In genomic region chr5:113607941-113608431, GRCm38 (mm10) we compare ENCODE assay signal across 8 mouse cellular contexts. TPM values are rescaled to one million over a fixed set of nuclear protein-coding genes. Genes with fewer than 3 reads are reported as not detected.
DNase-seq lines count a peak whose midpoint lies in the region; ATAC-seq and TF ChIP-seq lines count a peak whose summit lies in the region.

No protein-coding gene starts in this region.

- WGBS in midbrain, postnatal 0 days = 34% methylated on average over 13 of the region's 13 CpGs
- 31% methylated on average over 13 of the region's 13 CpGs for WGBS in midbrain, embryonic 14.5 days
- WGBS in hindbrain, embryonic 16.5 days = 27% methylated on average over 13 of the region's 13 CpGs
- WGBS in neural tube, embryonic 14.5 days = 13% methylated on average over 13 of the region's 13 CpGs

- no peak overlapping the region for H3K4me2 ChIP-seq in midbrain, postnatal 0 days (ENCODE audit: low read depth, low read length, poor library complexity, severe bottlenecking)
- H3K4me2 ChIP-seq in midbrain, embryonic 14.5 days (ENCODE audit: low read length) = no peak overlapping the region
- H3K4me2 ChIP-seq in hindbrain, embryonic 16.5 days (ENCODE audit: low read length) = no peak overlapping the region
- H3K4me2 ChIP-seq in neural tube, embryonic 14.5 days (ENCODE audit: low read depth, low read length) = no peak overlapping the region

- no peaks in the 10 kb centered on the region for H3K4me1 ChIP-seq in midbrain, postnatal 0 days (ENCODE audit: insufficient read depth, low read length)
- 0 out of 2 replicates have a peak, but pooled peaks cover 6% of the 10 kb centered on the region for H3K4me1 ChIP-seq in midbrain, embryonic 14.5 days (ENCODE audit: control insufficient read depth, insufficient read depth, low read length)
- peaks cover 10% of the 10 kb centered on the region for H3K4me1 ChIP-seq in hindbrain, embryonic 16.5 days (ENCODE audit: control insufficient read depth, insufficient read depth, low read depth, low read length)
- 0 out of 2 replicates have a peak, but pooled peaks cover 9% of the 10 kb centered on the region for H3K4me1 ChIP-seq in neural tube, embryonic 14.5 days (ENCODE audit: control insufficient read depth, insufficient read depth, low read length)

- H3K36me3 ChIP-seq in midbrain, postnatal 0 days (ENCODE audit: insufficient read depth, low read length) = no peaks in the 10 kb centered on the region
- no peaks in the 10 kb centered on the region for H3K36me3 ChIP-seq in midbrain, embryonic 14.5 days (ENCODE audit: control insufficient read depth, insufficient read depth, low read length)
- no peaks in the 10 kb centered on the region for H3K36me3 ChIP-seq in hindbrain, embryonic 16.5 days (ENCODE audit: control insufficient read depth, insufficient read depth, low read length)
- no peaks in the 10 kb centered on the region for H3K36me3 ChIP-seq in neural tube, embryonic 14.5 days (ENCODE audit: control insufficient read depth, insufficient read depth, low read length)

- DNase-seq in adrenal gland, postnatal 14 days = peak; percentile 27
- DNase-seq in adrenal gland, postnatal 36 days = no peak
- DNase-seq in midbrain, postnatal 0 days (ENCODE audit: low spot score) = no peak
- no peak for DNase-seq in midbrain, embryonic 14.5 days
- no peak for DNase-seq in right cerebral cortex, postnatal 10 days (ENCODE audit: low spot score in 2 of 2)
- DNase-seq in cerebellum, adult 18-20 months = no peak

- H3K27ac ChIP-seq in midbrain, postnatal 0 days (ENCODE audit: low read depth, low read length) = 0 out of 2 replicates have a peak overlapping the region, but pooled peaks have one; percentile 21
- no peak overlapping the region for H3K27ac ChIP-seq in midbrain, embryonic 14.5 days (replicated peaks; ENCODE audit: low read depth, low read length)
- peak overlapping the region; percentile 37; the same call in 1 of the 2 replicates for H3K27ac ChIP-seq in hindbrain, embryonic 16.5 days (ENCODE audit: low read depth, low read length)
- peak overlapping the region; percentile 52; the same call in 1 of the 2 replicates for H3K27ac ChIP-seq in neural tube, embryonic 14.5 days (ENCODE audit: low read depth, low read length)

- H3K9ac ChIP-seq in midbrain, postnatal 0 days (replicated peaks; ENCODE audit: low read length, poor library complexity, severe bottlenecking) = no peak overlapping the region
- no peak overlapping the region for H3K9ac ChIP-seq in midbrain, embryonic 14.5 days (replicated peaks; ENCODE audit: low read length)
- 0 out of 2 replicates have a peak overlapping the region, but pooled peaks have one; percentile 1 for H3K9ac ChIP-seq in hindbrain, embryonic 16.5 days (ENCODE audit: low read depth, low read length)
- H3K9ac ChIP-seq in neural tube, embryonic 14.5 days (replicated peaks; ENCODE audit: low read depth, low read length) = 0 out of 2 replicates have a peak overlapping the region, but pooled peaks have one; percentile 32

- no peak for ATAC-seq in midbrain, postnatal 0 days (ENCODE audit: low FRiP score)
- no peak for ATAC-seq in midbrain, embryonic 14.5 days (ENCODE audit: low FRiP score, low TSS enrichment)
- no peak for ATAC-seq in hindbrain, embryonic 16.5 days
- ATAC-seq in neural tube, embryonic 14.5 days (ENCODE audit: low read depth) = peak; percentile 36; the same call in 1 of the 2 replicates

- H3K27me3 ChIP-seq in midbrain, postnatal 0 days (ENCODE audit: insufficient read depth, low read length) = no peaks in the 10 kb centered on the region
- H3K27me3 ChIP-seq in midbrain, embryonic 14.5 days (ENCODE audit: control insufficient read depth, insufficient read depth, low read length) = no peaks in the 10 kb centered on the region
- no peaks in the 10 kb centered on the region for H3K27me3 ChIP-seq in hindbrain, embryonic 16.5 days (replicated peaks; ENCODE audit: control insufficient read depth, insufficient read depth, low read length)
- H3K27me3 ChIP-seq in neural tube, embryonic 14.5 days (ENCODE audit: control insufficient read depth, insufficient read depth, low read length) = no peaks in the 10 kb centered on the region

- no peak overlapping the region for H3K4me3 ChIP-seq in midbrain, postnatal 0 days (ENCODE audit: low read depth, low read length)
- H3K4me3 ChIP-seq in midbrain, embryonic 14.5 days (replicated peaks; ENCODE audit: low read depth, low read length) = no peak overlapping the region
- H3K4me3 ChIP-seq in hindbrain, embryonic 16.5 days (ENCODE audit: low read length) = no peak overlapping the region
- H3K4me3 ChIP-seq in neural tube, embryonic 14.5 days (ENCODE audit: low read depth, low read length) = no peak overlapping the region

- no peaks in the 10 kb centered on the region for H3K9me3 ChIP-seq in midbrain, postnatal 0 days (ENCODE audit: low read length)
- H3K9me3 ChIP-seq in midbrain, embryonic 14.5 days (ENCODE audit: control insufficient read depth, low read length) = no peaks in the 10 kb centered on the region
- no peaks in the 10 kb centered on the region for H3K9me3 ChIP-seq in hindbrain, embryonic 16.5 days (ENCODE audit: control insufficient read depth, low read length)
- no peaks in the 10 kb centered on the region for H3K9me3 ChIP-seq in neural tube, embryonic 14.5 days (ENCODE audit: control insufficient read depth, low read length)

- TF ChIP-seq CTCF in midbrain, postnatal 0 days (IDR thresholded peaks at IDR 0.05) = no peak

RNA-seq across cellular contexts. Expression of gene Cmklr1, which starts 42.2 kb away (rescaled TPM):
- 10.6 and 11.3 TPM in 2 replicates for total RNA-seq in adrenal gland, postnatal 14 days (2021)
- 10 to 100 TPM; 15.3 to 24.4 TPM for total RNA-seq in adrenal gland, postnatal 36 days (2021)
- 2.7 and 3.6 TPM in 2 replicates for total RNA-seq in midbrain, postnatal 0 days (2014; rRNA removed)
- polyA plus RNA-seq in midbrain, postnatal 0 days (2015; fragmentation: Nextera tagmentation; extraction: Ambion mirVana) = 0.63 and 1.1 TPM in 2 replicates
- 1.2 and 2.1 TPM in 2 replicates for polyA plus RNA-seq in midbrain, embryonic 14.5 days (2014; fragmentation: Nextera tagmentation; extraction: Ambion mirVana)
- polyA plus RNA-seq in hindbrain, embryonic 16.5 days (2015; fragmentation: Nextera tagmentation; extraction: Ambion mirVana) = 1.2 and 1.6 TPM in 2 replicates
- 0.80 and 2.2 TPM in 2 replicates for polyA plus RNA-seq in neural tube, embryonic 14.5 days (2014; fragmentation: Nextera tagmentation; extraction: Ambion mirVana)

Comparison
In these comparisons a context has a peak if more than half of its experiments do, and no peak if none do; other contexts are left out.
1. H3K9ac ChIP-seq: peak in hindbrain, embryonic 16.5 days (single experiment) and neural tube, embryonic 14.5 days (single experiment); none in midbrain, postnatal 0 days (single experiment) and midbrain, embryonic 14.5 days (single experiment).